Mouse (Mus musculus) adipocyte (in vitro differentiated cells): ENCODE data around the gene Gm3739.
"Not testable (repeated sequence)": the region's sequence is repeated elsewhere in the genome, so short reads cannot be mapped to it uniquely, and the experiment has no call there.

Experiments
- DNase-seq: peaks from one replicate; pipeline ENCODE4 v3.0.0-alpha.2; 2016; ENCODE audit warnings: low spot score

The Gm3739 gene

DNA sequence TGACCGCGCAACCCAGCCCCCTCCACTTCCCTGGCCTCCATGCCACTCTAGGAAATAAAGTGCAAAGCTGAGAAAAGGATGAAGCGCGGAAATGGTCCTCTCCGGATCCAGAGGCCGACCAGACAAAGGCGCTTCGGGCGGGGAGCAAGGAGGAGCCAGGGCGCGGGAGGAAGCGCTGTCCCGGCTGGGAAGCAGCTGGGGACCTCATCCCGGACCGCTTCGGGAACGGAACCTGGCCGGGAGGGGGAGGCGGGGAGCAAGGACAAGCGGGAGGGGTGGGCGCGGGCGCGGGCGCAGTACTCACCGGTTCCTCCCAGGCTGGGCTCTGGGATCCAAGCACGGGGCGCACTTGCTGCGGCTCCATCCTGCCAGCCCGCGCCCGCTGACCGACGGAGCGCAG lies at the start of gene Gm3739:
Gm3739 (minus strand) TSS at position 389 of the 400 bp plus-strand sequence.
- DNase-seq = not testable (repeated sequence)

DNA sequence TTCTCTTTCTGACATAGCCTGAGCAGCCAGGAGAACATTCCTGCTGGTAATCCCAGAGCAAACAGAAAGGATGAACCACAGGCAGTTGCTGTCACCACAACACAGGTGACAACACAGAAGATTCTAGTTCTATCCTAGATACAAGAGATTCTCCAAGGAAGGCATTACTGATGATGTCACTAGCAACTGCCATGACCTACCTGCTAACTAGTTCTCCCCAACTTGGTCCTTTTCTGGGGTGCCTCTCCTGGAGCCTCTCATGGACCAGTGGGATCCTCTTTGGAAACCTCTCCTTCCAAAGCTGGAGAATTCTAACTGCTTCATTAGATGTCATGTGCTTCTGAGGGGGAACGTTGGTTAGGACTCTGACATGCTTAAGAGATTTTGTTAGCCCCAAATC lies 17.4 kb upstream of the Gm3739 start, which contains the start of gene Gm5797:
Gm5797 (minus strand) TSS at position 101 of the 400 bp plus-strand sequence.
- not testable (repeated sequence) for DNase-seq

DNA sequence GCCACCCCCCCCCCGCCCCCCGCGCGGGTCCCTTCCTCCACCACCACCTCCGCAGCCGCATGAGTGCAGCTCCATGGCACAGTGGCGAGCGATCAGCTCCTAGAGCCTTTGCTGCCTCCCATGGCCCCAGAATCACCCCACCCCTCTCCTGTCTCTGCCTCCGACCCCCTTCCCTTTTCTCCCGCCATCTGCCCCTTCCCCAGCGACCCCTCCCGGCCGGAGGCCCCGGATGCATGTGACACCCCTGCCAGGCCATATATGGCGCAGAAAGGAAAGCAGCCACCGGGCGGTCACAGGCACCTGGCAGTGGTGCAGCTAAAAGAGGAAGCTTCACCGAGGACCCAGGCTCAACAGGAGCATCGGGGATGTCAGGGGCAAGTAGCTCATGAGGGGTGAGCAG lies 244 bp upstream of the Gm3739 start:
- DNase-seq = not testable (repeated sequence)

DNA sequence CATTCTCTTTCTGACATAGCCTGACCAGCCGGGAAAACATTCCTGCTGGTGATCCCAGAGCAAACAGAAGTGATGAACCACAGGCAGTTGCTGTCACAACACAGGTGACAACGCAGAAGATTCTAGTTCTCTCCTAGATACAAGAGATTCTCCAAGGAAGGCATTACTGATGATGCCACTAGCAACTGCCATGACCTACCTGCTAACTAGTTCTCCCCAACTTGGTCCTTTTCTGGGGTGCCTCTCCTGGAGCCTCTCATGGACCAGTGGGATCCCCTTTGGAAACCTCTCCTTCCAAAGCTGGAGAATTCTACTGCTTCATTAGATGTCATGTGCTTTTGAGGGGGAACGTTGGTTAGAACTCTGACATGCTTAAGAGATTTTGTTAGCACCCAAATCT lies 50.2 kb downstream of the Gm3739 start, which contains the start of gene Gm3727:
Gm3727 (minus strand) TSS at position 101 of the 400 bp plus-strand sequence.
- DNase-seq = not testable (repeated sequence)
